Mouse (Mus musculus): ENCODE data around the gene Rad51b.

Gene Rad51b

DNA sequence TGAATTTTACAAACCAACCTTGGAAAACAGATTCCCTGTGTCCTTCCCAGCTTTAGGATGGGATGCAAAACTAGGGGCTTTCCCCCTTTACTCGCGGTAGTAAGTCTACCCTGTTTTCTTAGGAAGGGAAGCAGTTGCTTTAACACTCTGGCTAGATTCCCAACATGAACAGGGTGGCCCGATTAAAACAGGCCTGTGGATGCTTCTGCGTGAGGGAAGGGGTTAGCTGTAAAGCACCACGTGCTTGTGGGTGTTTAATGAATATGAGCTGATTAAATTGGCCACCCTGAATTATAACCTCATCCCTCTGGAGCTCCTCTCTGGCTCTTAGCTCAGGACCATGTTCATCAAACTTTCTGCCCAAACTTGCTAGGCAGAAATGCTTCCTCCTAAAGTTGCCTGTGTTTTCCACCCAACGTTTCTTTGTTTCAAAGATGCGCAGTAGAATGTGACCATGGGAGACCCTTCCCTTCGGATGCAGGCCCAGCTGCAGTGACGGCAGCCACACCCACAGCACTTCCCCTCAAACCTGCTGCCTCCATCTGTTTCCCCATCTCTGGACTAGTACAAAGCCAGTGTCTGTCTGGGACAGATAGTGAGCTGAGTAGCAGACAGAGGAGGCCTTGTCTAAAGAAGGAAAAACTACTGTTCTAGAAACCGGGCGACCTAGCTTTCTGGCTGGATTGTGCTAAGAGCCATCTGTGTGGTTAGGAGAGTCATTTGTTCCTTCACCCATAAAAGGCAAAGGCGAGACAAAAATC is 435.5 kb downstream of the Rad51b start:
- no peak for DNase-seq (ENCODE audit: low spot score in 2 of 2)

DNA sequence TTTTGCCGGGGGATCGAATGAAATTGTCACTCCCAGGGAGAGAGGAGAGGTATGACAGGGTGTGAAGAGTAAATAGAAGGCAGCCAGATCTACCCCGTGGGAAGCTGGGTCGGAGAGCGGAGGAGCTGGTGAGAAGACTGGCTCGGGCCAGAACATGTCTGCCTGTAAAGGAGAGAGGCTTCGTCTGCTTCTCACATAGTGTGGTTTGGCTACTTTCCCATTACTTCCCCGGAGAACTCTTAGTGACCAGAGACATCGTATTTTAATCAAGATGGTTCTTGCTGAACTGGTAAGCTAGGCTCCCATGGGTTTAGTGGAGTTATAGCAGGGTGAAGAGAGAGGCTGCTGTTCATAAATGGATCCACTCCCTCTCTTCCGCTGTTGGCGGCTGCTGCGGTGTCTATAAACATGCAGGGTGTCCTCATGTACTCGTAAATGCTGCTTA is 438.3 kb downstream of the Rad51b start:
- no peak for DNase-seq (ENCODE audit: low spot score in 2 of 2)

DNA sequence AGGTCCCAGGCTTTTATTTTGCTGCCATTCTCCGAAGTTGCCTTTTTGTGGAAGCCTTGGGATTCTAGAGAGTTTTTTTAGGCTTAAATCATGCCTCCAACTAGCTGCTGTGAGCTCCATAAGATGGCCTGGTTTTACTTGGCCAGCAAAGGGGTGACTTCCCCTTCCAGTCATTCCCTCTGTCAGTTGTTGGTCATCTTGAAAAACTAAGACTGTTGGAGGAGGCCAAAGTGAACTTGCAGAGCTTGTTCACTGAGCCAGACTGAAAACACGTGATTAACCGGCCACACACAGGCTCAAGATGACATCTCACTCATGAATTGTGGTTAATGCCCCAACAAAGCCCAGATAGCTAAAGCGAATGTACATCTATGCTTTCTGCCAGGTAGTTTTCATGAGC is 438.8 kb downstream of the Rad51b start:
- no peak for DNase-seq (ENCODE audit: low spot score in 2 of 2)

DNA sequence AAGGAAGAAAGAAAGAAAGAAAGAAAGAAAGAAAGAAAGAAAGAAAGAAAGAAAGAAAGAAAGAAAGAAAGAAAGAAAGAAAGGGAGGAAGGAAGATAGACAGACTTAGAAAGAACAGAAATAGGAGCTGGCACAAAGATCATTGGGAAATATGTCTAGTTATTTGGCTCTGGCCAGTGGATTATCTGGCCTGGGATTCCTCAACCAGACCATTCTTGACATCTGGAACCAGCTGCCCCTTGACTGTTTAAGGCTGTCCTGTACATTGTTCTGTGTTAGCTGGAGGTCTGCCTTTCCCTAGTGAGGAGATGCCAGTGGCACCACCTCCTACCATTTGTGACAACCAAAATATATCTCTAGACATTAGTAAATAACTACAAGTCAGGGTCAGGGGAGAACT is 441.6 kb downstream of the Rad51b start:
- no peak for DNase-seq (ENCODE audit: low spot score in 2 of 2)

DNA sequence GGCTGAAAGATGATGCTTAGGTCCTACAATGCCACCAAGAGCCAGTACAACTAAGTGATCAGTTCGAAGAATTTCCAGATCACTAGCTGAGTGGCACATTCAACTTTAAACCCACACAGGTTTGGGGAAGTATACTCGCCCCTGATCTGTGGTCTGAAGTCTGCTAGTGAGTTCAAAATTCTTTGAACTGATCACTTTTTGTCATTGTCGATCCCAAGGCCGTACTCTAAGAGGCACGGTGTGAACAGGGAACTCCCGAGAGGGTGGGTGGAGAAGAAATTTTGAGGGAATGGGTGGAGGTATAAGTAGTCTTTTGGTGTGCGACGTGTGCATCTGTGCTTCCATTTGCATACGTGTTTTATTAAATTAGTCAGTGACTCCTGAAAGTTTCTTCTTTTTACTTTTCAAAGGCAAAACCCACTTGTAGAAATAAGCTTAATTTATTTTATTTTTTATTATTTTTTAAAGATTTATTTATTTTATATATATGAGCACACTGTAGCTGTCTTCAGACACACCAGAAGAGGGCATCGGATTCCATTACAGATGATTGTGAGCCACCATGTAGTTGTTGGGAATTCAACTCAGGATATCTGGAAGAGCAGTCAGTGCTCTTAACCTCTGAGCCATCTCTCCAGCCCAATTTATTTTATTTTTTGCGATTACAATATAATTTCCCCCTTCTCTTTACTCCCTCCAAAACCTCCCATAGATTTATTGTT is 443.0 kb downstream of the Rad51b start:
- DNase-seq (ENCODE audit: low spot score in 2 of 2): no peak

DNA sequence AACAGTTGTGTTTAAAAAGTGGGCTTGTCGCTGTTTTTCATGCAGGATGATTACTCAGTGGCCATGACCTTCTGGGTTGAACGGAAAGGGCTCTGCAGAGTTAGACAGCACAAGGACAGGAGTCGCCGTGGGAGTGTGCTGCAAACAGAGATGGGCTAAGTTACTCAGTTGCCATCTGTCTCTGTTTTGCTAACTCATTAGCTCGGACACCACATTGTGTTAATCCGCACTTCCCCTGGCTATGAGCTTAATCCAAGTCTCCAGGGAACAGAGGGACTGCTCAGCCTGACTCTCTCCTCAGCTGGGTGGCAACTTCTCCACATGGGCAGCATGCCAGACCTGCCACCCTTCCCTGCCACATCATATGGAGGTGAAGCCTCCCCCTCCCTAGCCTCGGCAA is 445.1 kb downstream of the Rad51b start:
- peak in 1 of 2 experiments; percentile 8 for DNase-seq (ENCODE audit: low spot score in 2 of 2)

DNA sequence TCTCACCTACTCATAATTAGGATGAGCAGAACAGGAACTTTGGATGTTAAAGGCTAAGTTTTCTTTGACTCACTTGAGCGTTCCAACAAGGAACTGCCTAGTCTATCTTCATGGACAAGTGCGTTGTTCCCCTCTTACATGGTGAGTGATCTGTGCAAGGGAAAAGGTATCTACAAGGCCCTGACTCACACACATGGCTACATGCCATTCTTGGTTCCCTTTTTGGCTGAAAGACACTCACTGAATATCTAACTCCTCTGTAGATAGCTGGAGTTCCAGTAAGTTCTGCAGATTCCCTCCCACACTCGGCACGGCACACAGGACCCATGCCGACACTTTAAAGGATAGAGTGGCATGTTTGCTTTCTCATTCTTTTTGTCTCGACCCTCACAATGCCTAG is 447.0 kb downstream of the Rad51b start:
- no peak for DNase-seq (ENCODE audit: low spot score in 2 of 2)

DNA sequence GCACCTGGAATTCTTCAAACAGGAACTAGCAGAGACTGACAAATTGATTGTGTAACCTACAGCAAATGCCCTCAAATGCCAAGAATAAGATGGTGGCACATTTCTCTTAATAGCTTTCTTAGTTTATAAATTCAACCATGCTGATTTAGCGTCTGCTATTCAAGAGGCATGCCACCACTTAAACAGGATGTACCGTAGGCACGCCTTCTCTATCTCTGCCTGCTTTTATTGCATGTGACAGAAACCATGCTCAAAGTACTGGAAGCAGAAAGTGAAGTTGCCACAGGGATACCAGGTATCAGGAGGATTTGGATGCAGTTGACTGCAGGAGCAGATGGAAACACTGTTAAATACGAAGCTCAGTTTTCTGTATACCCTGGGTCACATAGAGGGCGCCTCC is 448.1 kb downstream of the Rad51b start:
- no peak for DNase-seq (ENCODE audit: low spot score in 2 of 2)

DNA sequence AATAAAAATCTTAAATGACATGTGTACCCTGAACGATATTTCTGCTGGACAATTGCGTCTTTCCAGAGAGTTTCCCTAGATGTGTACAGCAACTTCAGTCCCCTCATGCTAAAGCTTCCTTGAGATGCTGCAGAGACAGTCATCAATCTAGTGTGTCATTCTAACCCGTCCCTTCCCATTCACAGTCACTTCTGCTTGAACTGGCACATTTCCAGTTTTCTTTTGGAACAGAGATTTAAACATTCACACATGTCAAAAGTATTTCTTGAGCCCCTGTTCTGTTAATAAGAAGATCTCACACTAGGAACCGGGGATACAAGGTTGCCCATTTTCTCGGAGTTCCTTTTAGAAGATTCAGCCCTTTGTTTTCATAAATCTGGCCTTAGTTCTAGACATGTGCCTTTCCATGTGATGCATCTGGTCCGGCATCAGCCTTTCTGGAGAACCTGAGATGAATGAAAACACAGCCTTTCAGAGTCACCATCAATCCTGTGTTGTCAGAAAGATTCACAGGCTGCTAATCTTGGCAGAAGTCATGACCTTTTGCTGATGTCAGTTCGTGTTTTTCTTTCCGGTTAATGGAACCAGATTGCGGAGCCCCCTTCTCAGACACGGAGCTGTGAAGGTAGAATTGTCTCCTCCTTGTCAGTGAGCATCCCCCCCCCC is 448.9 kb downstream of the Rad51b start:
- DNase-seq (ENCODE audit: low spot score in 2 of 2): no peak

DNA sequence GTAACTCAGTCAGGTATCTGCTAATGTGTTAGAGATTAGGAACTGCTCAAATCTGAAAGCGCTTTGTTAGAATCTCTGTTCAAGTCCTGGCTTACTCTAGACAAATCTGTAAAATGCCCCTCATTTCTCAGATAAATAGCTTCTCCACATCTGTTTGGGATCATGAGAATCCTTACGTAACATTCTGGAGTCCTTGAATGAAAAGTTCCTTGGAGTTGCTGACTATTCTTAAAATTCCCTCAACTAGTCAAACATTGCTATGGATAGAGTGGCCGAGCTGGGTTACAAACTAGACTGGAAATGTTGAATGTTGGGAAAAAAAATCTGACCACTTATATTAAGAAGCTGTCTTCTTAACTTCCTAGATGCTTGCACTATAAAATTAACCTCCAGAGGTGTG is 450.5 kb downstream of the Rad51b start:
- no peak for DNase-seq (ENCODE audit: low spot score in 2 of 2)

DNA sequence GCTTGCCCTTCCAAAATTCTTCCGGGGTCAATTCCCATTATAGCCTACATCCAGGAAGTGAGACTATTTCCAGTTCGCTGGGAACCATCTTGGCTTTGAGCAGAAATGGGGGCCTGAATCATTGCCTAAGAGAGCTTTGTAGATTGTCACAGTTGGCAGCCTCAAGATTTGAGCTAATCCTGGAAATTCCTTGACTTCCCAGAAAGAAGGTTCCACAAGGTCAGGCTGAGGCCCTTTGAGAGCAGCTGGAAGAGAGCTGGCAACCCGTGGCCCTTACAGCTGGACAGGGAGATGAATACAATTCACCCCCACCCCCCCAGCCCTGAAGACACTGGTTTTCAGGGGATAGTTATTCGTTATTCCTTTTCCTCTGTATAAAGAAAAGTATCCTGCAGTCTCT is 451.8 kb downstream of the Rad51b start:
- DNase-seq (ENCODE audit: low spot score in 2 of 2): no peak

DNA sequence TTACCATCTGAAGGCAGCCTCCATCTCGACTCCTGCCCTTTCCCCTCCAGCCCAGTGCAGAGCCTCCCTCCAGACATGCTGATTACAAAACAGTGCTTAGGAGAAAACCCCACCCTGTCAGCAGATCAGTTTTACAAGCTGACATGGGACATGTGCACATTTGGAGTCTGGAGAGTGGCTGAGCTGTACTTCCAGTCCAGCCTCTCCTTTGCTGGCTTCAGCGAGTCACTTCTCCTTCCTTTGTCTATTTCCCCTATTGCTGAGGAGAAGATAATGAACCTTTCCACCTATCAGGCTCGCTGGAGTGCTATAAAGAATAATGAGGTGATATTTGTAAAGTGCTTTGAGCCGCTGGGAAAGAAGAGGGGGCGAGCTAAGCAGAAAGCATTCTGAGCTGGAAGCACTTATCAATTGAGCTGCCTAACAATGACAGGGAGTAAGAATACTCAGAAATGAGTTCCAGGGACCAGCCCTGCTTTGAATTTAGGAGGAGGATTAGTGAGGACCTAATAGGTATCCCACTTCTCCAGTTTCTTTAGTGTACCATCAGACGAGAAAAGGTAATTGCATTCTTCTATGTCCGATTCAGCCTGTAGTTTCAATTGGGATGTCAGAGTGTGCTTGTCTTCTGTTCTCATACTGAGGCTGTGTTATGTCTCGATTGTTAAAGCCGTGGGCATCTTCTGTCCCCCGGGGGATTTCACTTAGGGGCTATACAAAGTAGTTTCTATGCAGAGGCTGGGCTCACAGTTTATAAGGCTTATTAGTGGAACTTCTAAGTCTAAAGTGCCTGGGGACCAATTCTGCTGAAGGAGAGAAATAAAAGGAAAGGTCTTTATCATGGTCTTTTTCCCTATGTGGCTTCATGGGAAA is 453.4 kb downstream of the Rad51b start:
- peak in 1 of 2 experiments; percentile 10 for DNase-seq (ENCODE audit: low spot score in 2 of 2)

DNA sequence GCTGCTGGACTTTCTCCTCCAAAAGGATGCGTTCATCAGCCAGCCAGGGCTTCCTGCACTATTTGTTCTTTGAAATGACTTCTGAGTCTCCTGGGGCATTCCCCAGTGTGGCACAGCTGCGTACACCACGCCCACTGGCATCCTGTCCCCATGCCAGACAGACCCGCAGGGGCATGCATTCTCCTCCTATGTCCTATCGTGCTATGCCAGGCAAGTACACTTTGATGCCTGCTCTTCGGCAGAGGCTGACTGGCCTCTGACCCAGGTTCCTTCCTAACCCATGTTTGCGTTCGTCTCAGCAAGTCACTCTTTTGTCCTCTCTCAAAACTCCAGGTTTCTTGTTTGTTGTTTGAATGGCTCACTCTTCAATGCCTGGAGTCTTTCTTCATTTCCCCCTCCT is 454.7 kb downstream of the Rad51b start:
- no peak for DNase-seq (ENCODE audit: low spot score in 2 of 2)

DNA sequence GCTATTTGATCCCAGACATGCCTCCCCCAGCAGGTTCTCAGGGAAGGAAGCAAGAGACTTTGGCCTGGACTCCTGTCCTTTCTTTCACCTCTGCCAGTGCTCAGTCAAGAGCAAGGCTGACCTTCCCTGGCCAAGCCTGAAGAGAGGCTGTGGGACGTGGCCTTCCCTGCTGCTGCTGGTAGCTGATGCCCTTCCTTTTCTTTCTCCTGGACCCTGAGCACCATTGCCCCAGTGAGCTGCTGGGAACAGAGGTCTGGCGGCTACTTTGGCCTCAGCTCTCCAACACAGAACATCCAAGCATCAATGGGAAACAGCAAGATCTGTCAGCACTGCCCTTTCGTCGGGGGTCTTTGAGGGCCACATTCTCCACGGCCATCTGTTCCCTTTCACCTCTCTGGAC is 455.1 kb downstream of the Rad51b start:
- DNase-seq (ENCODE audit: low spot score in 2 of 2): no peak

DNA sequence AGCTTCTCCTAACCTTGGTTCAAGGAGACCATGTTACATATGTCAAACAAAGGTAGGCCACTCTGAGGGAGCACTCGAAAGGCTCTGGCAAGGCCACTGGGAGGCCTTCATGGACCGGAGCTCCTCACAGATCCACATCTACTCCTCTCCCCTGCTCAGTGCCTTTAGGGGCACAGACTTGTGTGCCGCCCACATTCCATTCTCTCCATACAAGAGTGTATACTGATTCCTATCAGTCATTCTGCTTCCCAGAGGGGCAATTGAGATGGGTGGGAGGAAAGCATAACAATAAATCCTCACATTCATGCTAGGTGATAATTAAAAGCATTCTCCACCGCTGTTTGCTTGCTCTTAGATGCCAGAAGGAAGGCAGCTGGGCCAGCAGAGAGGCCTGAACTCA is 458.5 kb downstream of the Rad51b start:
- DNase-seq (ENCODE audit: low spot score in 2 of 2): no peak

DNA sequence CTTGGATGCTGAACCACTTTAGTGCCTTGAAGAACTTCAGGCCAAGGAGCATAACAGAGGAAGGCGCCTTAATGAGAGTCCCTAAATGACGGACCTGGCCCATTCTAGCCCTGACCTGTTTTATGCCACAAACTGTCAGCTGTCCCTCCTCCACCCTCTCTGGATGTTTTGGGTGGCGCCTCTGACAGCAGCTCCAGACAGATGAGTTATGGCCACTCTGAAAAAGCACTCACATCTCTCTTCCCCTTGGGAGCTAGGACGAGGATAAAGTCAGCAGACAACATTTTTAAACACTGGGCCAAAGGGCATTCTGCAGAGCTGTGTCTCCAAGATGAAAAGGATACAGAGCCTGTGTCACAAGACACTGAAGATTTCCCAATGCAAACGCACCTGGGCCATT is 459.3 kb downstream of the Rad51b start:
- no peak for DNase-seq (ENCODE audit: low spot score in 2 of 2)

DNA sequence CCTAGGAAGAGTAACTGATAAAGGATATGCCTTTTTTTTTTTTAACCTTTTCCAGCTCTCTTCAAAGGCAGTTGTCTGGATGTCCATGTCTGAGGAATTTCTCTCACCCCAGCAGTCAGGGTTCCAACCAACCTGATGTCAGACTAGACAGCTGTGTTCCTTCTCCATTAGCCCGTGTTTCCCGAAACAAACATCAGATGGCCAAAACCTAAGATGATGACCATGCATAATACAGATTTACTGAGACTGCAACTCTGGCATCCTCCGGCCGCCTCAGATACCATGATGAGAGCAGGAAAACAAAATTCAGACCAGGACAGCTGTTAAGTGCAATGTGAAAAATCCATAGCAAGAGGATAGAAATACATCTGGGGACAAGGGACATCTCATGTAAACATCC is 460.7 kb downstream of the Rad51b start:
- DNase-seq (ENCODE audit: low spot score in 2 of 2): no peak

DNA sequence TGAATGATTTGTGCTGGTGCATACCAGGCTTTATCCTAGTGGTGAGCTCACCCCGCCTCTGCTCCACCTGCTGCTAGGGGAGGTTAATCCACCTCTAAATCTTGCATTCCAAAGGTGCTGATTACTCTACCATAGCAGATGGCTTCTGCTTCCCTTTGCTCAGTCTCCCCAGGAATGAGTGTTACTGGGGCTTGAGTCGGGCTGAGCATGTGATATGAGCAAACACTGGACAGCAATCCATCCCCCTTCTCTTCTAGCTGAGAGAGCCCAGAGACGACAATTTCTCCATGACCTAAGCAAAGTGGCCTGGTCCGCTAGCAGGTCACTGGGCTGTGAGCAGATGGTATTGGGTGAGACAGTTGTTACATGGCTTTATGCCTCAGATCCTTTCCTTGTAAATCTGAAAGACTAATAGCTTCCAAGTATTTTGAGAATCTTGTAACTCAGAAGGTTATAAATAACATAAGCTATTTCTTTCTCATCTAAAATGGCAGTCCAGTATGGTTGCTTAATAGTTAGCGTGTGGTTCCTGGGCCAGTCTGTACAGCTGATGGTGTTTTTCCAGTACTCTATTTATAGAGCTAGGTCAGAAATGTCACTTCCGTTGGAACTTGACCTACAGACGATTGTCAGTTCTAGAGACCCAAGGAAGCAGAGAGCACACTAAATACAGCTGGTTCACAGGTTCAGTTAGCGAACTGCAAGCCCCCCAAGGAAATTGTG is 462.3 kb downstream of the Rad51b start:
- no peak for DNase-seq (ENCODE audit: low spot score in 2 of 2)

DNA sequence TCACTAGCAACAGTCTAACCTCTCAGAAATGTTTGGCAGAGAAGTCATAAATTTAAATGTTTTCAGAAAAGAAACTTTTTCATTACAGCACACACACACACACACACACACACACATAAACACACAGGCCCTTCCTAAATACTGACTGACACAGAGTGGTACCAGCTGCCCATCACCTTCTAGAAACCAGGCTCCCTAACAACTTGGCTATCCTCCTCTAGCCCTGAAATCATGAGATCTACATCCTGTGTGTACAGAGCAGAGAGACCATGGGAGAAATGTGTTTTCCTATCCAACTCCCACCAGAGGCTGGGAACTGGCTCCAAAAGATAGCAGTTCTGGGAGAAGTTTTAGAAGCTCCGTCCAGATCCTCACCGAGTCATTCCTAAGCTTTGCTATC is 464.1 kb downstream of the Rad51b start:
- DNase-seq (ENCODE audit: low spot score in 2 of 2): no peak

DNA sequence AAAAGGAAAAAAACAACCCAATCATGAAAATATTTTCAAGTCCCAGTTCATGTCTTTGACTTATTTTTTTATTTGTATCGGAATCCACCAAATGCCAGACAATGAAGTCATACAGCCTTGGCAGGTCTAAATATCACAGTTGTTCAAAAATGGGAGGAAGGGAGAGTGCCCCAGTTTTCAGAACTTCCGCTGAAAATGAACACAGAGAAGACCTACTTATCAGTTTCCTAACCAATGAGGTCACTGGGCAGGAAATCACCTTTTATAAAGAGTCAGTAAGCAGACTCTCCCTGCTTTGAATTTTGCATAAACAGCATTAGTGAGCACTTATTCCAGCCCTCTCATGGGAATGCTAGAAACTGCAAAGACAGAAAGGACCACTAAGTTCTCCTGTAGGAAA is 465.0 kb downstream of the Rad51b start:
- DNase-seq (ENCODE audit: low spot score in 2 of 2): no peak

DNA sequence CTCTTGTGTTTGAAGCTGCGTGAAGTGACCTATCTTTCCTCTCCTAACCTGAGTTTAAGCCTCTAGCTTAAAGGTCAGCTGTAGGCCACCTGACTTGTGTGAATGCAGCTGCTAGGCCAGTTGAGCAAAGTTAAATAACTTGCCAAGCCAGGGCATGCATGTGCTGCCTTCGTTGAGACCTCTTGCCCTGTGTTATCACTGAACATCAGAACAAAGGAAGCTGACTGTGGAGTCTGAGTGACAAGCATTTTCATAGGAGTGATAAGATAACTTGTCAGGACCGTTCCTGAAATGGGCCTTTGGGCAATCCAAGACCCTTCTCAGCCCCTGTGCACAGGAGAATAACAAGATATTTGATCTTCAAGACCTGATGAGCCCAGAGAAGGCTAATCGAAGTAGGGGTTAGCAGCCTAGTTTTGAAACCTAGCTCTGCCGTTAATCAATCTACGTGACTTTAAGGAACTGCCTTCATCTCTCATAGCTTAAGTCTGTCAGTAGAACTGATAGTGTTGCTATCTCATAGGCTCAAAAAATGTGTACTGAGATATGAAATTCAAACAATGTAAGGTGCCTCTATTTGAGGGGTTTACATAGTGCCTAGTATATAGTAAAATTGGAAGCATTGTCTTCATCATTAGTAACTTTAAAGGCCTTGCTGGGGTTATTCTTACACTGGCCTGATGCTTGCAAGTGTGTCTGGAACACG is 465.6 kb downstream of the Rad51b start:
- no peak for DNase-seq (ENCODE audit: low spot score in 2 of 2)
